Comparison of ENCODE assay signal across 8 mouse cellular contexts in the genomic region with DNA sequence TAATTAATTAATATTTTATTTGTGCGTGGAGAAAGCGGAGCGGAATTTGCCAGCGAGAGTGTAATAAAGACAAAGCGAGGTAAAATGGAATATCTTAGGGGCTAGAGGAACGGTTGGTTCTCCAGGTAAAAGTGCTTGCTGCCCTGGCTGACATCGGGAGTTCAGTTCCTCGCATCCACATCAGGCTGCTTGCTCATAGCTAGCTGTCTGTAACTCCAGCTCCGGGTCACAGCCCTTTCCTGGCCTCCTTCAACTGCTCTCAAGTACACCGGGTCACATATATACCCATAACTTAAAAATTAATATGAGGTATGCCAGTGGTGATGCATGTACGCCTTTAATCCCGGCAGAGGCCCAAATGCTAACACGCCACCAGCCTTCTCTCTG. TPM values are rescaled to one million over a fixed set of nuclear protein-coding genes. Genes with fewer than 3 reads are reported as not detected.
DNase-seq lines count a peak whose midpoint lies in the region; ATAC-seq and TF ChIP-seq lines count a peak whose summit lies in the region.

No protein-coding gene starts in this region.

- no peaks in the 10 kb centered on the region for H3K9me3 ChIP-seq in embryonic facial prominence, embryonic 14.5 days (ENCODE audit: control insufficient read depth, low read length)
- H3K9me3 ChIP-seq in intestine, embryonic 14.5 days (ENCODE audit: control insufficient read depth, low read length), result no peaks in the 10 kb centered on the region

- H3K36me3 ChIP-seq in liver, adult 2 months (ENCODE audit: control insufficient read depth, insufficient read depth, low read length), result no peaks in the 10 kb centered on the region
- H3K36me3 ChIP-seq in embryonic facial prominence, embryonic 14.5 days (ENCODE audit: control insufficient read depth, insufficient read depth, low read length), result peaks cover 22% of the 10 kb centered on the region
- peaks cover 12% of the 10 kb centered on the region; the same call in 1 of the 2 replicates for H3K36me3 ChIP-seq in intestine, embryonic 14.5 days (ENCODE audit: control insufficient read depth, insufficient read depth, low read length)
- no peaks in the 10 kb centered on the region for H3K36me3 ChIP-seq in myocyte (ENCODE audit: control insufficient read depth, insufficient read depth)

- ATAC-seq in embryonic facial prominence, embryonic 14.5 days (ENCODE audit: low read depth), result no peak; the same call in 1 of the 2 replicates
- no peak for ATAC-seq in intestine, embryonic 14.5 days (replicated peaks; ENCODE audit: low FRiP score, low TSS enrichment, low read depth)

- 37% methylated on average over 13 of the region's 13 CpGs for WGBS in liver, adult 2 months
- WGBS in embryonic facial prominence, embryonic 14.5 days, result 35% methylated on average over 13 of the region's 13 CpGs
- whole genome bisulfite sequencing in intestine, embryonic 14.5 days, result 38% methylated on average over 13 of the region's 13 CpGs

- peak overlapping the region; percentile 53 for H3ac ChIP-seq in myocyte (ENCODE audit: control insufficient read depth, insufficient read length)

- no peaks in the 10 kb centered on the region for H3K27me3 ChIP-seq in liver, adult 2 months (ENCODE audit: control insufficient read depth, insufficient read depth, low read length)
- H3K27me3 ChIP-seq in embryonic facial prominence, embryonic 14.5 days (replicated peaks; ENCODE audit: control insufficient read depth, insufficient read depth, low read length), result no peaks in the 10 kb centered on the region
- no peaks in the 10 kb centered on the region for H3K27me3 ChIP-seq in intestine, embryonic 14.5 days (replicated peaks; ENCODE audit: control insufficient read depth, insufficient read depth, low read length)
- no peaks in the 10 kb centered on the region for H3K27me3 ChIP-seq in myocyte (ENCODE audit: control insufficient read depth, insufficient read depth, insufficient read length)

- TF ChIP-seq CTCF in liver, adult 2 months (IDR thresholded peaks at IDR 0.05; ENCODE audit: low read depth, low read length), result no peak

- H3K79me2 ChIP-seq in liver, adult 2 months (ENCODE audit: control insufficient read depth, insufficient read depth, low read length), result peaks cover 37% of the 10 kb centered on the region
- H3K79me2 ChIP-seq in myocyte (ENCODE audit: control insufficient read depth, insufficient read depth), result peaks cover 59% of the 10 kb centered on the region

- H3K27ac ChIP-seq in liver, adult 2 months (replicated peaks; ENCODE audit: insufficient read depth, low read depth, low read length), result no peak overlapping the region
- no peak overlapping the region for H3K27ac ChIP-seq in embryonic facial prominence, embryonic 14.5 days (replicated peaks; ENCODE audit: low read depth, low read length)
- H3K27ac ChIP-seq in intestine, embryonic 14.5 days (ENCODE audit: low read depth), result no peak overlapping the region

- H3K4me3 ChIP-seq in liver, adult 2 months (ENCODE audit: insufficient read depth, low read depth, low read length), result peak overlapping the region; percentile 4
- H3K4me3 ChIP-seq in embryonic facial prominence, embryonic 14.5 days (ENCODE audit: low read depth, low read length), result peak overlapping the region; percentile 32
- peak overlapping the region; percentile 25; the same call in 1 of the 2 replicates for H3K4me3 ChIP-seq in intestine, embryonic 14.5 days (ENCODE audit: low read depth, low read length)
- H3K4me3 ChIP-seq in myocyte, result peak overlapping the region; percentile 80

- peaks cover 27% of the 10 kb centered on the region for H3K4me1 ChIP-seq in liver, adult 2 months (ENCODE audit: control insufficient read depth, insufficient read depth, low read length)
- H3K4me1 ChIP-seq in embryonic facial prominence, embryonic 14.5 days (ENCODE audit: control insufficient read depth, insufficient read depth, low read length), result peaks cover 18% of the 10 kb centered on the region
- H3K4me1 ChIP-seq in intestine, embryonic 14.5 days (replicated peaks; ENCODE audit: control insufficient read depth, insufficient read depth, low read length), result peaks cover 38% of the 10 kb centered on the region

- DNase-seq in liver, adult 2 months (ENCODE audit: extremely low read depth, low read depth, low spot score), result no peak
- no peak for DNase-seq in liver
- DNase-seq in embryonic facial prominence, embryonic 14.5 days (ENCODE audit: low spot score), result no peak
- DNase-seq in intestine, embryonic 14.5 days (ENCODE audit: low spot score), result no peak
- DNase-seq in embryo, embryonic 9.5 days (ENCODE audit: extremely low spot score), result no peak
- DNase-seq in spleen, adult 18-20 months, result no peak
- DNase-seq in adrenal gland, postnatal 10 days, result no peak

- no peak overlapping the region for H3K9ac ChIP-seq in liver, adult 2 months (ENCODE audit: low read depth, low read length)
- H3K9ac ChIP-seq in embryonic facial prominence, embryonic 14.5 days (ENCODE audit: low read depth, low read length), result peak overlapping the region; percentile 60
- peak overlapping the region; percentile 40 for H3K9ac ChIP-seq in intestine, embryonic 14.5 days (ENCODE audit: low read length)

- no peak for TF ChIP-seq POLR2A in liver, adult 2 months (IDR thresholded peaks at IDR 0.05; ENCODE audit: extremely low read depth, insufficient read depth, low read length)
- TF ChIP-seq POLR2A in myocyte (IDR thresholded peaks at IDR 0.05; ENCODE audit: insufficient read length, low read depth), result no peak

- H3K4me2 ChIP-seq in embryonic facial prominence, embryonic 14.5 days (ENCODE audit: low read depth, low read length), result peak overlapping the region; percentile 48
- peak overlapping the region; percentile 49 for H3K4me2 ChIP-seq in intestine, embryonic 14.5 days (ENCODE audit: low read length)
- H3K4me2 ChIP-seq in myocyte (ENCODE audit: low read depth), result peak overlapping the region; percentile 63

TF ChIP-seq in myocyte, 11 proteins besides CTCF, POLR2A, EP300 and RAD21:
- TF ChIP-seq USF1 (IDR thresholded peaks at IDR 0.05; ENCODE audit: low read depth) (no peak), MYOD1 (IDR thresholded peaks at IDR 0.05; ENCODE audit: control insufficient read depth in 1 of 3, insufficient read length in 2 of 3, low read depth in 2 of 3) (no peak), SRF (IDR thresholded peaks at IDR 0.05; ENCODE audit: control insufficient read depth, insufficient read length, low read depth) (no peak), CEBPB (IDR thresholded peaks at IDR 0.05; ENCODE audit: insufficient read depth, poor library complexity, severe bottlenecking) (no peak), TCF12 (IDR thresholded peaks at IDR 0.05; ENCODE audit: insufficient read depth, poor library complexity, severe bottlenecking) (no peak), MAX (IDR thresholded peaks at IDR 0.05; ENCODE audit: low read depth) (no peak), E2F4 (IDR thresholded peaks at IDR 0.05; ENCODE audit: insufficient read depth) (no peak), MYOG (IDR thresholded peaks at IDR 0.05; ENCODE audit: control insufficient read depth in 1 of 3, insufficient read depth in 1 of 3, insufficient read length in 2 of 3, low read depth in 2 of 3) (no peak), POLR2AphosphoS2 (IDR thresholded peaks at IDR 0.05; ENCODE audit: insufficient read length, low read depth) (no peak)

RNA-seq across cellular contexts. Expression of a gene that starts 0.5 kb away (rescaled TPM):
- 8.8 and 10.5 TPM in 2 replicates for total RNA-seq in liver, adult 2 months (2014; rRNA removed)
- polyA plus RNA-seq in liver, adult 2 months (2012; rRNA removed), result 33.5 and 40.0 TPM in 2 replicates
- polyA plus RNA-seq in embryonic facial prominence, embryonic 14.5 days (2014; fragmentation: Nextera tagmentation; extraction: Ambion mirVana), result 156 and 167 TPM in 2 replicates
- polyA plus RNA-seq in intestine, embryonic 14.5 days (2014; fragmentation: Nextera tagmentation; extraction: Ambion mirVana), result 124 and 129 TPM in 2 replicates
- polyA plus RNA-seq in myocyte (2012; fragmentation: generic; extraction: Trizol), result 66.9 TPM
- total RNA-seq in adrenal gland, postnatal 10 days (2021), result 10 to 100 TPM; 49.3 to 50.7 TPM

RNA-seq across cellular contexts. Expression of a gene that starts 3.3 kb away (rescaled TPM):
- total RNA-seq in liver, adult 2 months (2014; rRNA removed), result 0.37 and 0.81 TPM in 2 replicates
- polyA plus RNA-seq in liver, adult 2 months (2012; rRNA removed), result 0.26 and 0.31 TPM in 2 replicates
- 14.2 and 16.5 TPM in 2 replicates for polyA plus RNA-seq in embryonic facial prominence, embryonic 14.5 days (2014; fragmentation: Nextera tagmentation; extraction: Ambion mirVana)
- polyA plus RNA-seq in intestine, embryonic 14.5 days (2014; fragmentation: Nextera tagmentation; extraction: Ambion mirVana), result 21.0 and 21.8 TPM in 2 replicates
- 8.0 TPM for polyA plus RNA-seq in myocyte (2012; fragmentation: generic; extraction: Trizol)
- 10 to 100 TPM in 1 of 2 experiments, 1 to 10 TPM in 1; 8.4 to 10.9 TPM for total RNA-seq in adrenal gland, postnatal 10 days (2021)

RNA-seq across cellular contexts. Expression of a gene that starts 31.4 kb away (rescaled TPM):
- 86.2 and 93.2 TPM in 2 replicates for total RNA-seq in liver, adult 2 months (2014; rRNA removed)
- polyA plus RNA-seq in liver, adult 2 months (2012; rRNA removed), result 142 and 175 TPM in 2 replicates
- polyA plus RNA-seq in embryonic facial prominence, embryonic 14.5 days (2014; fragmentation: Nextera tagmentation; extraction: Ambion mirVana), result 81.8 and 107 TPM in 2 replicates
- 110 and 115 TPM in 2 replicates for polyA plus RNA-seq in intestine, embryonic 14.5 days (2014; fragmentation: Nextera tagmentation; extraction: Ambion mirVana)
- polyA plus RNA-seq in myocyte (2012; fragmentation: generic; extraction: Trizol), result 92.1 TPM
- 10 to 100 TPM; 77.0 to 91.2 TPM for total RNA-seq in adrenal gland, postnatal 10 days (2021)

RNA-seq across cellular contexts. Expression of a gene that starts 31.5 kb away (rescaled TPM):
- total RNA-seq in liver, adult 2 months (2014; rRNA removed), result 30.9 and 35.3 TPM in 2 replicates
- polyA plus RNA-seq in liver, adult 2 months (2012; rRNA removed), result 38.8 and 44.8 TPM in 2 replicates
- polyA plus RNA-seq in embryonic facial prominence, embryonic 14.5 days (2014; fragmentation: Nextera tagmentation; extraction: Ambion mirVana), result 12.4 and 14.1 TPM in 2 replicates
- polyA plus RNA-seq in intestine, embryonic 14.5 days (2014; fragmentation: Nextera tagmentation; extraction: Ambion mirVana), result 24.3 and 25.9 TPM in 2 replicates
- polyA plus RNA-seq in myocyte (2012; fragmentation: generic; extraction: Trizol), result 0.46 TPM
- total RNA-seq in adrenal gland, postnatal 10 days (2021), result 10 to 100 TPM; 15.2 to 17.2 TPM

RNA-seq across cellular contexts. Expression of a gene that starts 37.9 kb away (rescaled TPM):
- 34.9 and 42.9 TPM in 2 replicates for total RNA-seq in liver, adult 2 months (2014; rRNA removed)
- 55.8 and 56.0 TPM in 2 replicates for polyA plus RNA-seq in liver, adult 2 months (2012; rRNA removed)
- polyA plus RNA-seq in embryonic facial prominence, embryonic 14.5 days (2014; fragmentation: Nextera tagmentation; extraction: Ambion mirVana), result 32.7 and 39.8 TPM in 2 replicates
- 32.3 and 43.4 TPM in 2 replicates for polyA plus RNA-seq in intestine, embryonic 14.5 days (2014; fragmentation: Nextera tagmentation; extraction: Ambion mirVana)
- 54.3 TPM for polyA plus RNA-seq in myocyte (2012; fragmentation: generic; extraction: Trizol)
- total RNA-seq in adrenal gland, postnatal 10 days (2021), result 10 to 100 TPM; 77.5 to 78.9 TPM

Comparison
In these comparisons a context has a peak if more than half of its experiments do, and no peak if none do; other contexts are left out.
1. H3K4me3 ChIP-seq: peak in every context shown above with its lines; median percentile 80 in myocyte; 32 in embryonic facial prominence, embryonic 14.5 days; 25 in intestine, embryonic 14.5 days; 4 in liver, adult 2 months.